Mouse (Mus musculus) testis, adult 2 months (tissue): ENCODE data around the gene Hyal1. TPM values are rescaled to one million over a fixed set of nuclear protein-coding genes. Genes with fewer than 3 reads are reported as not detected.
A peak's percentile ranks its signal among the peaks of the same experiment; 100 is the strongest.

Source experiments
- H3K27ac ChIP-seq: fragments of 200-500 bp; 2 replicates; pipeline ENCODE4 v1.5.1; 2012; ENCODE audit warnings: low read depth, low read length; ENCODE audit not compliant: control insufficient read depth, insufficient read depth
- H3K27me3 ChIP-seq: fragments of 200-500 bp; 2 replicates; pipeline ENCODE4 v1.6.1; 2012; ENCODE audit warnings: mild to moderate bottlenecking, low read length, moderate library complexity; ENCODE audit not compliant: control insufficient read depth, insufficient read depth
- H3K36me3 ChIP-seq: fragments of 200-500 bp; 2 replicates; pipeline ENCODE4 v1.6.1; 2012; ENCODE audit warnings: mild to moderate bottlenecking, low read length; ENCODE audit not compliant: control insufficient read depth, insufficient read depth
- H3K4me1 ChIP-seq: fragments of 200-500 bp; 2 replicates; pipeline ENCODE4 v1.6.1; 2012; ENCODE audit warnings: low read length; ENCODE audit not compliant: control insufficient read depth, insufficient read depth
- H3K4me3 ChIP-seq: fragments of 200-500 bp; 2 replicates; pipeline ENCODE4 v1.5.1; 2012; ENCODE audit warnings: low read depth, mild to moderate bottlenecking, low read length, moderate library complexity, mixed read lengths; ENCODE audit not compliant: control insufficient read depth
- CTCF ChIP-seq: fragments of 200-500 bp; IDR thresholded peaks from 2 replicates; pipeline ENCODE4 v1.5.1; 2012; ENCODE audit warnings: low read depth, mild to moderate bottlenecking, inconsistent platforms, low read length, moderate library complexity; ENCODE audit not compliant: control insufficient read depth, insufficient read depth, insufficient replicate concordance
- POLR2A ChIP-seq: fragments of 200-500 bp; IDR thresholded peaks from 2 replicates; pipeline ENCODE4 v1.6.1; 2012; ENCODE audit warnings: low read depth, mild to moderate bottlenecking, inconsistent platforms, low read length, moderate library complexity; ENCODE audit not compliant: control insufficient read depth
- polyA plus RNA-seq: library from polyadenylated mRNA; depleted of rRNA; stranded (reverse); fragments of >200 nt; gene quantifications from 2 replicates; pipeline ENCODE4 v1.2.3, GENCODE M21; 2012; rRNA removed

Gene Hyal1
- 4.0 and 5.0 TPM in 2 replicates for polyA plus RNA-seq

GRCm38 (mm10) chr9:107576357-107577107, at the start of gene Hyal1:
TSS of gene Hyal1 (plus strand) at chr9:107576927.
- Histone ChIP-seq H3K27ac (no peak within 1 kb of the TSS), H3K4me1 (peaks cover 8% of the 10 kb centered on the region), H3K27me3 (no peaks in the 10 kb centered on the region), H3K4me3 (peak within 1 kb of the TSS; percentile 44), H3K36me3 (no peaks in the 10 kb centered on the region)
- TF ChIP-seq POLR2A (peak; percentile 54; the same call in 1 of the 2 replicates), CTCF (no peak)

DNA sequence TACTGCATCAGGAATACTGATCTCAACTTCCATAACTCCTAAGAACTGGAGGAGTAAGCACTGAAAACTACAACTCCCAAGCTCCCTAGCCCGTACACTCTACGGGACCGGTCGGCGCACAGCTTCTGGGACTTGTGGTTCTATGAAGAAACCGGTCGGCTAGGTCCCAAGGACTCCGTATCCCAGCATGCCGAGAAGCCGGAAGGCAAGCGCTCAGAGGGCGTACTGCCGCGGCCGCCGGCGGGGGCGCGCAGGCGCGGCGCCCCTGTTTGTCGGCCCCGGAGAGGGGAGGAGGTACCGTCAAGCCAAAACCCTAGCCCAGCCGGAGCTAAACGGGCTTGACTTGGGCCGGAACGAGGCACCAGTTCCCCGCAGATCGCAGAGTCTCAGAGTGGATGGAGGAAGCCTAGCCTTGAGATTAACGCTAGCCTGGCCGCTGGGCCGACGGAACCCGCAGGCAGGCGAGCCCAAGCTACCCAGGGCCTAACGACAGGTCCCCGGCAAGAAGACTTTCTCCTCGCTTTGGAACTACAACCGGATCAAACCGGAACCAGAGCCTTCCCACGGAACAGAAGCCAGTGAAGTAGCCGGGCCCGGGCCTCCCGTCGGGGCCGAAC, 42.8 kb upstream of the Hyal1 start, which contains the start of gene Tmem115:
Tmem115 (plus strand) TSS at position 155 of the 617 bp plus-strand sequence.
- H3K4me1 ChIP-seq, result peaks cover 12% of the 10 kb centered on the region
- 0 out of 2 replicates have a peak, but pooled peaks have one; percentile 1 for TF ChIP-seq CTCF
- peak; percentile 57 for TF ChIP-seq POLR2A
- no peaks in the 10 kb centered on the region; the same call in none of the 2 replicates for H3K36me3 ChIP-seq
- H3K27ac ChIP-seq, result peak within 1 kb of the TSS; percentile 99
- no peaks in the 10 kb centered on the region for H3K27me3 ChIP-seq
- peak within 1 kb of the TSS; percentile 99 for H3K4me3 ChIP-seq

DNA sequence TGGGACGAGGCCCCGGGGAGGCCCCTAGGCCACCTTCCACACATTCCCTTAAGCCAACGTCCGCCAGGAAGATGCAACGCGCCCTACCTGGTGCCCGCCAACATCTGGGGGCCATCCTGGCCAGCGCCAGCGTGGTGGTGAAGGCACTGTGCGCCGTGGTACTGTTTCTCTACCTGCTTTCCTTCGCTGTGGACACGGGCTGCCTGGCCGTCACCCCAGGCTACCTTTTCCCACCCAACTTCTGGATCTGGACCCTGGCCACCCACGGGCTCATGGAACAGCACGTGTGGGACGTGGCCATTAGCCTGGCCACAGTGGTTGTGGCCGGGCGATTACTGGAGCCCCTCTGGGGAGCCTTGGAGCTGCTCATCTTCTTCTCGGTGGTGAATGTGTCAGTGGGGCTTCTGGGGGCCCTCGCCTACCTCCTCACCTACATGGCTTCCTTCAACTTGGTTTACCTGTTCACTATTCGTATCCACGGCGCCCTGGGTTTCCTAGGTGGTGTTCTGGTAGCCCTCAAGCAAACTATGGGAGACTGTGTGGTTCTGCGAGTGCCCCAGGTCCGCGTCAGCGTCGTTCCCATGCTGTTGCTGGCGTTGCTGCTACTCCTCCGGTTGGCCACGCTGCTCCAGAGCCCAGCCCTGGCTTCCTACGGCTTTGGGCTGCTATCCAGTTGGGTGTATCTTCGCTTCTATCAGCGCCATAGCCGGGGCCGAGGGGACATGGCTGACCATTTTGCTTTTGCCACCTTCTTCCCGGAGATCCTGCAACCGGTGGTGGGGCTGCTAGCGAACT, 42.1 kb upstream of the Hyal1 start:
- TF ChIP-seq CTCF (0 out of 2 replicates have a peak, but pooled peaks have one; percentile 0), POLR2A (no peak)
- Histone ChIP-seq H3K27ac (peak overlapping the region; percentile 99), H3K27me3 (no peaks in the 10 kb centered on the region), H3K4me3 (peak overlapping the region; percentile 99), H3K4me1 (peaks cover 12% of the 10 kb centered on the region), H3K36me3 (no peaks in the 10 kb centered on the region; the same call in none of the 2 replicates)

- Histone ChIP-seq H3K4me1 (peaks cover 26% of the 10 kb centered on the region), H3K27ac (no peak overlapping the region), H3K4me3 (no peak overlapping the region), H3K36me3 (no peaks in the 10 kb centered on the region; the same call in none of the 2 replicates), H3K27me3 (no peaks in the 10 kb centered on the region)
- TF ChIP-seq POLR2A (no peak), CTCF (no peak)
These were observed 38.5 kb upstream of the Hyal1 start for GRCm38 (mm10) chr9:107538231-107538630.

GRCm38 (mm10) chr9:107538711-107539110, 38.0 kb upstream of the Hyal1 start:
- TF ChIP-seq CTCF, result no peak
- TF ChIP-seq POLR2A, result no peak
- no peak overlapping the region for H3K4me3 ChIP-seq
- peaks cover 26% of the 10 kb centered on the region for H3K4me1 ChIP-seq
- no peaks in the 10 kb centered on the region for H3K27me3 ChIP-seq
- no peak overlapping the region for H3K27ac ChIP-seq
- H3K36me3 ChIP-seq, result no peaks in the 10 kb centered on the region; the same call in none of the 2 replicates

- TF ChIP-seq POLR2A (peak; percentile 33; the same call in 1 of the 2 replicates), CTCF (no peak)
- Histone ChIP-seq H3K4me1 (peaks cover 20% of the 10 kb centered on the region), H3K36me3 (no peaks in the 10 kb centered on the region; the same call in none of the 2 replicates), H3K27me3 (no peaks in the 10 kb centered on the region), H3K27ac (no peak overlapping the region), H3K4me3 (peak overlapping the region; percentile 10)
These were observed 36.8 kb upstream of the Hyal1 start for GRCm38 (mm10) chr9:107539940-107540339.
